Mouse (Mus musculus) kidney, embryonic 15.5 days (tissue): ENCODE data around the gene Olfr894. TPM values are rescaled to one million over a fixed set of nuclear protein-coding genes. Genes with fewer than 3 reads are reported as not detected.
"Not testable (repeated sequence)": the region's sequence is repeated elsewhere in the genome, so short reads cannot be mapped to it uniquely, and the experiment has no call there.

Experiments
- ATAC-seq: fragments of 200-750 bp; cut with Nextera tagmentation; replicated peaks from 2 replicates; pipeline ENCODE4 v1.8.0; 2017; ENCODE audit warnings: moderate TSS enrichment; ENCODE audit not compliant: low FRiP score
- H3K27ac ChIP-seq: fragments of 300-500 bp; sonication (generic); 2 replicates; pipeline ENCODE4 v1.5.1; 2015; ENCODE audit warnings: mild to moderate bottlenecking, inconsistent platforms
- H3K27me3 ChIP-seq: fragments of 300-500 bp; sonication (generic); 2 replicates; pipeline ENCODE4 v1.6.1; 2015; ENCODE audit warnings: inconsistent platforms
- H3K36me3 ChIP-seq: fragments of 300-500 bp; sonication (generic); 2 replicates; pipeline ENCODE4 v1.6.1; 2015; ENCODE audit warnings: inconsistent platforms
- H3K4me1 ChIP-seq: fragments of 300-500 bp; sonication (generic); 2 replicates; pipeline ENCODE4 v1.6.1; 2015; ENCODE audit warnings: inconsistent platforms
- H3K4me2 ChIP-seq: fragments of 300-500 bp; sonication (generic); 2 replicates; pipeline ENCODE4 v1.6.1; 2015; ENCODE audit warnings: moderate library complexity, mild to moderate bottlenecking, inconsistent platforms
- H3K4me3 ChIP-seq: fragments of 300-500 bp; sonication (generic); replicated peaks from 2 replicates; pipeline ENCODE4 v1.5.1; 2015; ENCODE audit warnings: mild to moderate bottlenecking, inconsistent platforms
- H3K9ac ChIP-seq: fragments of 300-500 bp; sonication (generic); 2 replicates; pipeline ENCODE4 v1.6.1; 2015; ENCODE audit warnings: mild to moderate bottlenecking, inconsistent platforms
- H3K9me3 ChIP-seq: fragments of 300-500 bp; sonication (generic); replicated peaks from 2 replicates; pipeline ENCODE4 v1.6.1; 2016; ENCODE audit warnings: inconsistent platforms
- WGBS: fragments of 180-500 bp; shearing (Covaris S2); methylation state at CpG from one replicate; pipeline ENCODE4 v1.1.7; 2015; ENCODE audit warnings: mixed read lengths; 5-methylcytosine and 5-hydroxymethylcytosine counted together
- polyA plus RNA-seq: library from polyadenylated mRNA; unstranded; fragments of >200 nt; fragmentation: Nextera tagmentation; extraction: Ambion mirVana; gene quantifications from 2 replicates; pipeline ENCODE4 v1.2.1, GENCODE M21; 2015

Gene Olfr894
- not detected in 2 replicates for polyA plus RNA-seq

DNA sequence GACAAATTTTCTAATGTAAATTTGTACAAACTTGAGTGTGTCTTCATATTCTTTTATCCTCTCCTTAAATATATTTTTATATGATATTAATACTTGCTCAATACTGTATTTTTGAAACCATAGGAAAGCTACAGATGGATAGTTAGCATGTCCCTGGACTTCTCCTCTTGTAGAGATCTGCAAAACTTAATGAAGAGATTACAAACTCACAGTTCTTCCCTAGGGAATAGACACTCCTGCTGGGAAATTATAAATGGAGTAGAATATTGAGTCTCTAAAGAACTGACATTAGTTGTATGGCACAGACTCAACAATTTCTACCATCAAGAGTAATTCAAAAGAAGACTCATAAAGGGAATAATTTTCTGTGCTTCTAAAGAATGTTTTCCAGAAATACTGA is at the start of gene Olfr894:
Gene Olfr894, plus strand, starts transcription at position 301 of the 400 bp plus-strand sequence.
- no peaks in the 10 kb centered on the region for H3K9me3 ChIP-seq

GRCm38 (mm10) chr9:38168341-38168740 is 49.5 kb upstream of the Olfr894 start:
- not testable (repeated sequence) for H3K9me3 ChIP-seq, H3K4me3 ChIP-seq, H3K36me3 ChIP-seq, H3K27me3 ChIP-seq, H3K4me2 ChIP-seq, H3K27ac ChIP-seq, H3K9ac ChIP-seq, ATAC-seq, H3K4me1 ChIP-seq
- WGBS = 52% methylated on average over 2 of the region's 2 CpGs

More for the DNA sequence above, at the start of gene Olfr894:
- ATAC-seq = no peak
- H3K4me1 ChIP-seq = no peaks in the 10 kb centered on the region
- H3K4me2 ChIP-seq = no peak within 1 kb of the TSS
- H3K9ac ChIP-seq = no peak within 1 kb of the TSS
- no peak within 1 kb of the TSS for H3K27ac ChIP-seq
- no peak within 1 kb of the TSS for H3K4me3 ChIP-seq
- no peaks in the 10 kb centered on the region for H3K27me3 ChIP-seq
- no peaks in the 10 kb centered on the region for H3K36me3 ChIP-seq

DNA sequence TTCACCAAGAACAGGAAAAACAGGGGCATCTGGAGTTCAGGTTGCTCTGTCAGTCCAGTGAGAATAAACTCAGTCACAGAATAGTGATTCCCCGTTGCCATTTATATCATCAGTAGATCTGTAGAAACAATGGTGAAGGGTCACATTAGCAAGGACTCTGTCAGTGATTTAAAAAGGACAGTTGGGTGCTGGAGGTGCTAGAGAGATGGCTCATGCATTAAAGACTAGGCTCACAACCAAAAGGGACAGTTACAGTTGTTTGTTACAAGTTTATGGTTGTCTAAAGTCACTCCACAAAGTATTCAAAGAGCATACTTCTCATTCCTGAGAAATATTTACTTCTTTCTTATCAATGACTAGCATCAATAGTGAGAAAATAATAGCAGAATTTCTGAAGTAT is 37.1 kb upstream of the Olfr894 start, which contains the start of gene Olfr891:
Gene Olfr891, minus strand, starts transcription at position 101 of the 400 bp plus-strand sequence.
- Histone ChIP-seq H3K27me3 (no peaks in the 10 kb centered on the region), H3K9me3 (peaks cover 9% of the 10 kb centered on the region; the same call in 1 of the 2 replicates), H3K36me3 (no peaks in the 10 kb centered on the region), H3K9ac (no peak within 1 kb of the TSS), H3K4me3 (no peak within 1 kb of the TSS), H3K4me1 (no peaks in the 10 kb centered on the region), H3K27ac (no peak within 1 kb of the TSS), H3K4me2 (no peak within 1 kb of the TSS)
- 82% methylated on average over 1 of the region's 1 CpGs for WGBS
- no peak for ATAC-seq

GRCm38 (mm10) chr9:38208065-38208464 is 9.8 kb upstream of the Olfr894 start, which contains the start of gene Olfr893:
Gene Olfr893 (plus strand): TSS chr9:38208365.
- 87% methylated on average over 3 of the region's 3 CpGs for WGBS
- Histone ChIP-seq H3K4me3 (no peak within 1 kb of the TSS), H3K27ac (no peak within 1 kb of the TSS), H3K27me3 (no peaks in the 10 kb centered on the region), H3K4me1 (no peaks in the 10 kb centered on the region), H3K4me2 (no peak within 1 kb of the TSS), H3K36me3 (no peaks in the 10 kb centered on the region), H3K9ac (no peak within 1 kb of the TSS), H3K9me3 (no peaks in the 10 kb centered on the region)
- ATAC-seq = no peak

DNA sequence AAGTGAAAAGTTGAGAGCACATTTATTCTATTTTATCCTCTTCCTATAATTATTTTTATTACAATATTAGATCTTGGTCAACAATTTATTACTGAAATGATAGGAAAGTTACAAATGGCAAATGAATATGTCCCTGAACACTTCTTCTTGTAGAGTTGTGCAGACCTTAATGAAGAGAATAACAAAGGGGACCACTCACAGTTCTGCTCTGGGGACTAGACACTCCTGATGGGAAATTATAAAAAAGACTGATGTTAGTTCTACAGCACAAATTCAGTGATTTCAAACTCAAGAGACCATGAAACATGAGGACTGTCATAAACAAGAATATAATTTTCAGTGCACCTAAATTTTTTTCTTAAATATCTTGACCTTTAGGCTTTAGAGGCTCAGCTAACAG is 34.6 kb downstream of the Olfr894 start, which contains the start of gene Olfr143:
Gene Olfr143, plus strand, starts transcription at position 301 of the 400 bp plus-strand sequence.
- no peaks in the 10 kb centered on the region for H3K27me3 ChIP-seq
- no peak within 1 kb of the TSS for H3K9ac ChIP-seq
- H3K27ac ChIP-seq = no peak within 1 kb of the TSS
- H3K36me3 ChIP-seq = no peaks in the 10 kb centered on the region
- H3K4me1 ChIP-seq = no peaks in the 10 kb centered on the region
- no peak within 1 kb of the TSS for H3K4me3 ChIP-seq
- no peak for ATAC-seq
- H3K4me2 ChIP-seq = no peak within 1 kb of the TSS
- no peaks in the 10 kb centered on the region for H3K9me3 ChIP-seq

DNA sequence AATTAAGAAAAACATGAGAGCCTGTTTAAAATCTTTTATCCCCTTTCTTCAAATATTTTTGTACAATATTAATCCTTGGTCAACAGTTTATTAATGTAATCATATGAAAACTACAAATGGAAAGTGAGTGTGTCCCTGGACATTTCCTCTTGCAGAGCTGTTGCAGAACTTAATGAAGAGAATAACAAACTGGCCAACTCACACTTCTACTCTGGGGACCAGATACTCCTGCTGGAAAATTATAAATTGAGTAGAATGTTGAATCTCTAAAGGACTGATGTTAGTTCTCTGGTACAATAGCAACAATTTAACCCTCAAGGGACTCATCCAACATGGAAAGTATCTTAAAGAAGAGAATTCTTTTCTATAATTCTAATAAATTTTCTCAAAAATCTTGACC is 49.7 kb downstream of the Olfr894 start, which contains the start of gene Olfr895:
Gene Olfr895, plus strand, starts transcription at position 301 of the 400 bp plus-strand sequence.
- no peaks in the 10 kb centered on the region for H3K9me3 ChIP-seq

More for the DNA sequence above, 49.7 kb downstream of the Olfr894 start, which contains the start of gene Olfr895:
- Histone ChIP-seq H3K4me2 (no peak within 1 kb of the TSS), H3K4me3 (no peak within 1 kb of the TSS), H3K27me3 (no peaks in the 10 kb centered on the region), H3K4me1 (no peaks in the 10 kb centered on the region), H3K27ac (no peak within 1 kb of the TSS), H3K9ac (no peak within 1 kb of the TSS), H3K36me3 (no peaks in the 10 kb centered on the region)
- ATAC-seq = no peak

Other genes starting within 250 kb of the Olfr894 start
- gene Olfr881, start 226.2 kb upstream of the Olfr894 start, polyA plus RNA-seq = not detected in 2 replicates
- not detected in 2 replicates for gene Olfr883, start 192.2 kb upstream of the Olfr894 start, polyA plus RNA-seq
- not detected in 2 replicates for gene Olfr884, start 171.5 kb upstream of the Olfr894 start, polyA plus RNA-seq
- not detected in 2 replicates for gene Olfr885, start 156.7 kb upstream of the Olfr894 start, polyA plus RNA-seq
- not detected in 2 replicates for gene Olfr887, start 134.0 kb upstream of the Olfr894 start, polyA plus RNA-seq
- not detected in 2 replicates for gene Olfr888, start 109.9 kb upstream of the Olfr894 start, polyA plus RNA-seq
- gene Olfr889, start 102.9 kb upstream of the Olfr894 start, polyA plus RNA-seq = 0.06 and 0.08 TPM in 2 replicates
- not detected in 2 replicates for gene Olfr890, start 75.5 kb upstream of the Olfr894 start, polyA plus RNA-seq
- not detected in 2 replicates for gene Olfr891, start 37.2 kb upstream of the Olfr894 start, polyA plus RNA-seq
- not detected in 2 replicates for gene Olfr893, start 9.7 kb upstream of the Olfr894 start, polyA plus RNA-seq
- gene Olfr143, start 34.7 kb downstream of the Olfr894 start, polyA plus RNA-seq = not detected in 2 replicates
- not detected in 2 replicates for gene Olfr895, start 49.8 kb downstream of the Olfr894 start, polyA plus RNA-seq
- gene Olfr896-ps1, start 73.1 kb downstream of the Olfr894 start, polyA plus RNA-seq = not detected in 2 replicates
- not detected in 2 replicates for gene Olfr25, start 111.0 kb downstream of the Olfr894 start, polyA plus RNA-seq
- gene Olfr898, start 130.4 kb downstream of the Olfr894 start, polyA plus RNA-seq = not detected in 2 replicates
- gene Olfr250, start 148.8 kb downstream of the Olfr894 start, polyA plus RNA-seq = not detected in 2 replicates
- not detected in 2 replicates for gene Olfr251, start 159.0 kb downstream of the Olfr894 start, polyA plus RNA-seq
- gene Olfr147, start 183.6 kb downstream of the Olfr894 start, polyA plus RNA-seq = not detected in 2 replicates
- gene Olfr901, start 211.4 kb downstream of the Olfr894 start, polyA plus RNA-seq = not detected in 2 replicates
- gene Olfr902, start 229.6 kb downstream of the Olfr894 start, polyA plus RNA-seq = not detected in 2 replicates
- gene Olfr904, start 245.1 kb downstream of the Olfr894 start, polyA plus RNA-seq = not detected in 2 replicates